Mouse (Mus musculus): ENCODE measurements at regions not wholly inside any gene's neighbourhood (a gene's known extent, or its start where the extent isn't known, plus 50 kb on each side); places are given as distances from the start of the nearest gene placed in this dataset.
A peak's percentile ranks its signal among the peaks of the same experiment; 100 is the strongest.
"Not testable (repeated sequence)": the region's sequence is repeated elsewhere in the genome, so short reads cannot be mapped to it uniquely, and the experiment has no call there.

- Histone ChIP-seq H3K9me3 (ENCODE audit: control insufficient read depth, low read length) (no peaks in the 10 kb centered on the region), H3K27me3 (ENCODE audit: control insufficient read depth, insufficient read depth, low read length) (no peaks in the 10 kb centered on the region), H3K4me2 (ENCODE audit: low read length) (no peak overlapping the region), H3K27ac (replicated peaks; ENCODE audit: low read depth, low read length) (no peak overlapping the region), H3K4me3 (replicated peaks; ENCODE audit: low read depth, low read length) (no peak overlapping the region), H3K4me1 (ENCODE audit: control insufficient read depth, insufficient read depth, low read length) (no peaks in the 10 kb centered on the region), H3K9ac (replicated peaks; ENCODE audit: low read length) (no peak overlapping the region), H3K36me3 (ENCODE audit: control insufficient read depth, insufficient read depth, low read length) (no peaks in the 10 kb centered on the region)
- DNase-seq (no peak), ATAC-seq (ENCODE audit: low FRiP score, low TSS enrichment) (no peak)
- 63% methylated on average over 2 of the region's 2 CpGs for WGBS
Measured at GRCm38 (mm10) chr13:75461273-75461672, 245.3 kb upstream of the Ell2 start.

GRCm38 (mm10) chr13:75467225-75467624 is 239.3 kb upstream of the Ell2 start:
- DNase-seq (no peak), ATAC-seq (ENCODE audit: low FRiP score, low TSS enrichment) (no peak)
- no peaks in the 10 kb centered on the region for H3K9me3 ChIP-seq (ENCODE audit: control insufficient read depth, low read length)
- H3K27ac ChIP-seq (replicated peaks; ENCODE audit: low read depth, low read length): no peak overlapping the region
- H3K27me3 ChIP-seq (ENCODE audit: control insufficient read depth, insufficient read depth, low read length): no peaks in the 10 kb centered on the region
- WGBS: 98% methylated on average over 2 of the region's 2 CpGs
- no peak overlapping the region for H3K4me2 ChIP-seq (ENCODE audit: low read length)
- H3K4me1 ChIP-seq (ENCODE audit: control insufficient read depth, insufficient read depth, low read length): no peaks in the 10 kb centered on the region
- H3K36me3 ChIP-seq (ENCODE audit: control insufficient read depth, insufficient read depth, low read length): no peaks in the 10 kb centered on the region
- no peak overlapping the region for H3K4me3 ChIP-seq (replicated peaks; ENCODE audit: low read depth, low read length)
- no peak overlapping the region for H3K9ac ChIP-seq (replicated peaks; ENCODE audit: low read length)

GRCm38 (mm10) chr13:75475828-75476597 is 230.5 kb upstream of the Ell2 start:
- 84% methylated on average over 1 of the region's 1 CpGs for WGBS
- DNase-seq: no peak
- no peak overlapping the region for H3K9ac ChIP-seq (replicated peaks; ENCODE audit: low read length)
- H3K36me3 ChIP-seq (ENCODE audit: control insufficient read depth, insufficient read depth, low read length): no peaks in the 10 kb centered on the region
- no peaks in the 10 kb centered on the region for H3K9me3 ChIP-seq (ENCODE audit: control insufficient read depth, low read length)
- H3K27ac ChIP-seq (replicated peaks; ENCODE audit: low read depth, low read length): no peak overlapping the region
- no peak for ATAC-seq (ENCODE audit: low FRiP score, low TSS enrichment)
- H3K4me3 ChIP-seq (replicated peaks; ENCODE audit: low read depth, low read length): no peak overlapping the region
- H3K27me3 ChIP-seq (ENCODE audit: control insufficient read depth, insufficient read depth, low read length): no peaks in the 10 kb centered on the region
- no peak overlapping the region for H3K4me2 ChIP-seq (ENCODE audit: low read length)
- H3K4me1 ChIP-seq (ENCODE audit: control insufficient read depth, insufficient read depth, low read length): no peaks in the 10 kb centered on the region

- H3K4me2 ChIP-seq (ENCODE audit: low read length); DNase-seq; H3K27me3 ChIP-seq (ENCODE audit: control insufficient read depth, insufficient read depth, low read length); H3K27ac ChIP-seq (replicated peaks; ENCODE audit: low read depth, low read length); H3K36me3 ChIP-seq (ENCODE audit: control insufficient read depth, insufficient read depth, low read length); H3K4me3 ChIP-seq (replicated peaks; ENCODE audit: low read depth, low read length); H3K4me1 ChIP-seq (ENCODE audit: control insufficient read depth, insufficient read depth, low read length); ATAC-seq (ENCODE audit: low FRiP score, low TSS enrichment); H3K9me3 ChIP-seq (ENCODE audit: control insufficient read depth, low read length); H3K9ac ChIP-seq (replicated peaks; ENCODE audit: low read length): not testable (repeated sequence)
- WGBS: 90% methylated on average over 7 of the region's 7 CpGs
Measured at GRCm38 (mm10) chr13:75483157-75483915, 223.2 kb upstream of the Ell2 start.

- not testable (repeated sequence) for H3K9me3 ChIP-seq (ENCODE audit: control insufficient read depth, low read length); H3K4me1 ChIP-seq (ENCODE audit: control insufficient read depth, insufficient read depth, low read length); H3K4me2 ChIP-seq (ENCODE audit: low read length); H3K9ac ChIP-seq (replicated peaks; ENCODE audit: low read length); H3K36me3 ChIP-seq (ENCODE audit: control insufficient read depth, insufficient read depth, low read length); DNase-seq; H3K4me3 ChIP-seq (replicated peaks; ENCODE audit: low read depth, low read length); H3K27me3 ChIP-seq (ENCODE audit: control insufficient read depth, insufficient read depth, low read length); ATAC-seq (ENCODE audit: low FRiP score, low TSS enrichment); H3K27ac ChIP-seq (replicated peaks; ENCODE audit: low read depth, low read length)
- WGBS: 82% methylated on average over 2 of the region's 2 CpGs
Measured at GRCm38 (mm10) chr13:75484252-75484651, 222.3 kb upstream of the Ell2 start.

- Histone ChIP-seq H3K27me3 (ENCODE audit: control insufficient read depth, insufficient read depth, low read length) (no peaks in the 10 kb centered on the region), H3K4me3 (replicated peaks; ENCODE audit: low read depth, low read length) (no peak overlapping the region), H3K4me1 (ENCODE audit: control insufficient read depth, insufficient read depth, low read length) (no peaks in the 10 kb centered on the region), H3K9me3 (ENCODE audit: control insufficient read depth, low read length) (no peaks in the 10 kb centered on the region), H3K9ac (replicated peaks; ENCODE audit: low read length) (no peak overlapping the region), H3K36me3 (ENCODE audit: control insufficient read depth, insufficient read depth, low read length) (no peaks in the 10 kb centered on the region), H3K27ac (replicated peaks; ENCODE audit: low read depth, low read length) (no peak overlapping the region), H3K4me2 (ENCODE audit: low read length) (no peak overlapping the region)
- 78% methylated on average over 3 of the region's 3 CpGs for WGBS
- DNase-seq (no peak), ATAC-seq (ENCODE audit: low FRiP score, low TSS enrichment) (no peak)
Measured at GRCm38 (mm10) chr13:75501530-75501929, 205.0 kb upstream of the Ell2 start.

- H3K4me3 ChIP-seq (replicated peaks; ENCODE audit: low read depth, low read length): no peak overlapping the region
- H3K9me3 ChIP-seq (ENCODE audit: control insufficient read depth, low read length): no peaks in the 10 kb centered on the region
- no peak overlapping the region for H3K4me2 ChIP-seq (ENCODE audit: low read length)
- DNase-seq (no peak), ATAC-seq (ENCODE audit: low FRiP score, low TSS enrichment) (no peak)
- H3K4me1 ChIP-seq (ENCODE audit: control insufficient read depth, insufficient read depth, low read length): no peaks in the 10 kb centered on the region
- H3K36me3 ChIP-seq (ENCODE audit: control insufficient read depth, insufficient read depth, low read length): no peaks in the 10 kb centered on the region
- H3K27ac ChIP-seq (replicated peaks; ENCODE audit: low read depth, low read length): no peak overlapping the region
- no peaks in the 10 kb centered on the region for H3K27me3 ChIP-seq (ENCODE audit: control insufficient read depth, insufficient read depth, low read length)
- H3K9ac ChIP-seq (replicated peaks; ENCODE audit: low read length): no peak overlapping the region
Measured at GRCm38 (mm10) chr13:75503394-75503793, 203.2 kb upstream of the Ell2 start.

- H3K27ac ChIP-seq (replicated peaks; ENCODE audit: low read depth, low read length): no peak overlapping the region
- H3K4me2 ChIP-seq (ENCODE audit: low read length): no peak overlapping the region
- DNase-seq: no peak
- peak; percentile 17; the same call in 1 of the 2 replicates for ATAC-seq (ENCODE audit: low FRiP score, low TSS enrichment)
- no peaks in the 10 kb centered on the region for H3K36me3 ChIP-seq (ENCODE audit: control insufficient read depth, insufficient read depth, low read length)
- no peaks in the 10 kb centered on the region for H3K4me1 ChIP-seq (ENCODE audit: control insufficient read depth, insufficient read depth, low read length)
- no peak overlapping the region for H3K9ac ChIP-seq (replicated peaks; ENCODE audit: low read length)
- no peaks in the 10 kb centered on the region for H3K9me3 ChIP-seq (ENCODE audit: control insufficient read depth, low read length)
- no peak overlapping the region for H3K4me3 ChIP-seq (replicated peaks; ENCODE audit: low read depth, low read length)
- WGBS: 50% methylated on average over 1 of the region's 1 CpGs
- H3K27me3 ChIP-seq (ENCODE audit: control insufficient read depth, insufficient read depth, low read length): no peaks in the 10 kb centered on the region
Measured at GRCm38 (mm10) chr13:75514315-75515020, 192.1 kb upstream of the Ell2 start.

Data from midbrain, embryonic 14.5 days (tissue).